Mouse (Mus musculus) ES-Bruce4 (cell line): Measurements from ENCODE around the gene L2hgdh.
"Not testable (repeated sequence)": the region's sequence is repeated elsewhere in the genome, so short reads cannot be mapped to it uniquely, and the experiment has no call there.

ENCODE experiments used
- CTCF ChIP-seq: IDR thresholded peaks from one replicate; pipeline ENCODE4 v1.8.1; 2011; ENCODE audit warnings: low read depth, low read length
- POLR2A ChIP-seq: IDR thresholded peaks from one replicate; pipeline ENCODE4 v1.8.1; 2011; ENCODE audit warnings: low read length; ENCODE audit not compliant: insufficient read depth

DNA sequence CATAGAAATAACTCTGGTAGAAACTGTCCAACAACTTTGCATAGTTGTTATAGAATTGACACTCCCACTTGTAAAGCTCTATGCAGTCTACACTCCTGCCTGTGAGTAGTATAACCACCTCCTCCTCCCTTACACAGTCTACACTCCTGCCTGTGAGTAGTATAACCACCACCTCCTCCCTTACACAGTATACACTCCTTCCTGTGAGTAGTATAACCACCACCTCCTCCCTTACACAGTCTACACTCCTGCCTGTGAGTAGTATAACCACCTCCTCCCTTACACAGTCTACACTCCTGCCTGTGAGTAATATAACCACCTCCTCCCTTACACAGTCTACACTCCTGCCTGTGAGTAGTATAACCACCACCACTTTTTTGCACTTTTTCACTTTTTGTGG lies 70.7 kb downstream of the L2hgdh start:
- not testable (repeated sequence) for TF ChIP-seq POLR2A, CTCF
